Mouse (Mus musculus): ENCODE data around the gene Stra6. TPM values are rescaled to one million over a fixed set of nuclear protein-coding genes. Genes with fewer than 3 reads are reported as not detected.

Stra6 gene
- polyA plus RNA-seq, 1 experiment from 2014 or later: 4.3 TPM

DNA sequence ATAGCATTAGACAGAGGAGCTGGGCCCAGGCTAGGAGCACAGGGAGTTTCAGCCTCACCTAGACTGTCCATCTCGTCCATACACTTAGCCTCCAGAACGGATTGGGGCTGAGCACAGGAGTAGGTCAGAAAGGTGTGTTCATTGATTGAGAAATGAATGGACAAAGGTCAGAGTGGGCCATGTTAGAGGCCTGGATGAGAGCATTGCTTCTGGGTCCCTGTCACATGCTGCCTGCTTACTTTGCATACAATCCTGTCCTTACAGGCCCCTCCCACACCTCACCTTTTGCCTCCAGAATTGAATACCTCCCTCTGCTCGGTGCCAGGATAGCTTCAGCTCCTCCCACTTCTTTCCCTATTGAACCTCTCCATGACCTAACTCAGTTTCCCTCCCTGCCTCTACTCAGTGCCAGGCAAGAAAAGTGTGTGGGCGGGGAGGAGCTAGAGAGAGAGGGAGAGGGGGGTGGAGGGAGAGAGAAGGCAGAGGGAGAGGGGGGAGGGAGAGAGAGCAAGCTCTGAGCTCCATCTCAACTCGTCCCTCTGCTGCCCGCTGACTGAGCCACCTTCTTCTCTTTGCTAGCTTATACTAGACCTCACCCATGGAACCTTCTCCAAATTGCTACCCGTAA lies 52.5 kb downstream of the Stra6 start:
- no peak overlapping the region for H3K27ac ChIP-seq (ENCODE audit: low read length)
- WGBS: 39% methylated on average over 7 of the region's 7 CpGs
- H3K9me3 ChIP-seq (ENCODE audit: control insufficient read depth, low read depth, low read length): no peaks in the 10 kb centered on the region
- no peaks in the 10 kb centered on the region for H3K27me3 ChIP-seq (ENCODE audit: control insufficient read depth, insufficient read depth, low read length)
- ATAC-seq (ENCODE audit: insufficient number of reproducible peaks, insufficient read depth, low FRiP score, low read depth): no peak
- H3K9ac ChIP-seq (replicated peaks; ENCODE audit: low read depth, low read length): no peak overlapping the region
- H3K4me1 ChIP-seq (ENCODE audit: control insufficient read depth, insufficient read depth, low read length): peaks cover 39% of the 10 kb centered on the region
- H3K36me3 ChIP-seq (ENCODE audit: control insufficient read depth, insufficient read depth, low read length): no peaks in the 10 kb centered on the region
- H3K4me2 ChIP-seq (replicated peaks; ENCODE audit: low read depth, low read length): no peak overlapping the region
- no peak overlapping the region for H3K4me3 ChIP-seq (ENCODE audit: low read depth, low read length)

DNA sequence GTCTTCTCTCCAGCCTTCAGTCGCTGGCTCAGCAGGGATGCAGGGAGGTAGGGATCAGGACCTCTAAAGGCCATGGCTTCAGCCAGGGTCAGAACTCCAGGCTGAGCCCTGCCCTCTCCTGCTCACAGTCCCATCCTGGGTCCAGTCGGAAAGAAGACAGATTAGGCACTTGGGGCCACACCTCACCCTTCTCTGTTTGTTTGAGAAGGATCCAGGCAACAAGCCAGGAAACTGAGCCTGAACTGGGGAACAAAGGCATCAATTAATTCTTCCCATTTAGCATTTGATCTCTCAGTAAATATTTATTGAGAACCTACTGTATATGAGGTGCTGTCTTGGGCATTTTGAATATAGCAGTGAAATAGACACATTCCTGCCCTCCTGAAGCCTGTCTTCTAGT lies 55.1 kb downstream of the Stra6 start, which contains the start of gene Ccdc33:
Ccdc33 (minus strand) TSS at position 153 of the 400 bp plus-strand sequence.
- no peaks in the 10 kb centered on the region for H3K9me3 ChIP-seq (ENCODE audit: control insufficient read depth, low read depth, low read length)
- H3K4me1 ChIP-seq (ENCODE audit: control insufficient read depth, insufficient read depth, low read length): peaks cover 17% of the 10 kb centered on the region
- no peaks in the 10 kb centered on the region for H3K27me3 ChIP-seq (ENCODE audit: control insufficient read depth, insufficient read depth, low read length)
- H3K27ac ChIP-seq (ENCODE audit: low read length): no peak within 1 kb of the TSS
- H3K4me2 ChIP-seq (replicated peaks; ENCODE audit: low read depth, low read length): no peak within 1 kb of the TSS
- H3K36me3 ChIP-seq (ENCODE audit: control insufficient read depth, insufficient read depth, low read length): no peaks in the 10 kb centered on the region
- no peak for ATAC-seq (ENCODE audit: insufficient number of reproducible peaks, insufficient read depth, low FRiP score, low read depth)
- no peak within 1 kb of the TSS for H3K9ac ChIP-seq (replicated peaks; ENCODE audit: low read depth, low read length)
- no peak within 1 kb of the TSS for H3K4me3 ChIP-seq (ENCODE audit: low read depth, low read length)
- 22% methylated on average over 2 of the region's 2 CpGs for WGBS

GRCm38 (mm10) chr9:58125085-58125484 lies 61.5 kb downstream of the Stra6 start:
- ATAC-seq (ENCODE audit: insufficient number of reproducible peaks, insufficient read depth, low FRiP score, low read depth): no peak
- Histone ChIP-seq H3K4me2 (replicated peaks; ENCODE audit: low read depth, low read length) (no peak overlapping the region), H3K4me1 (ENCODE audit: control insufficient read depth, insufficient read depth, low read length) (peaks cover 27% of the 10 kb centered on the region), H3K9ac (replicated peaks; ENCODE audit: low read depth, low read length) (no peak overlapping the region), H3K36me3 (ENCODE audit: control insufficient read depth, insufficient read depth, low read length) (no peaks in the 10 kb centered on the region), H3K27me3 (ENCODE audit: control insufficient read depth, insufficient read depth, low read length) (no peaks in the 10 kb centered on the region), H3K9me3 (ENCODE audit: control insufficient read depth, low read depth, low read length) (no peaks in the 10 kb centered on the region), H3K27ac (ENCODE audit: low read length) (no peak overlapping the region), H3K4me3 (ENCODE audit: low read depth, low read length) (no peak overlapping the region)
- 38% methylated on average over 3 of the region's 3 CpGs for WGBS

DNA sequence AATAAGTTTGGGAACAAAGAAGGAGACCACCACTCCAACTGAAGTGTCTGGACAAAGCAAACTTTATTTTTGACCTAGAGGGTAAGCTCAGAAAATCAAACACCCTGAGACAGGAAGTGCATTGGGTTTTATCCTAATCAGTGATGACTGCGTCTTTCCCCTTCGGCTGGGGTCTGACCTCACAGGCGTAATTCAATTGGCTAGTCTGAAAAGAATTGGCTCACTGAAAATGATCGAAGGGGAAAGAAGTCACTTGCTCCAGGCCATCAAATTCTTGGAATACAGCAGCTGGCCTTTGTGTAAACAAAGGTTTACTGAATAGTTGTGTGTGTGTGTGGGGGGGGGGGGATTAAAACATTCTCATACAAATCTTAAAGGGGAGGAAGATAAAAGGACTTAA lies 62.2 kb downstream of the Stra6 start:
- Histone ChIP-seq H3K36me3 (ENCODE audit: control insufficient read depth, insufficient read depth, low read length) (no peaks in the 10 kb centered on the region), H3K4me1 (ENCODE audit: control insufficient read depth, insufficient read depth, low read length) (peaks cover 27% of the 10 kb centered on the region), H3K4me2 (replicated peaks; ENCODE audit: low read depth, low read length) (no peak overlapping the region), H3K9ac (replicated peaks; ENCODE audit: low read depth, low read length) (no peak overlapping the region), H3K27ac (ENCODE audit: low read length) (no peak overlapping the region), H3K9me3 (ENCODE audit: control insufficient read depth, low read depth, low read length) (no peaks in the 10 kb centered on the region), H3K27me3 (ENCODE audit: control insufficient read depth, insufficient read depth, low read length) (no peaks in the 10 kb centered on the region), H3K4me3 (ENCODE audit: low read depth, low read length) (no peak overlapping the region)
- ATAC-seq (ENCODE audit: insufficient number of reproducible peaks, insufficient read depth, low FRiP score, low read depth): no peak
- 24% methylated on average over 4 of the region's 4 CpGs for WGBS

- Histone ChIP-seq H3K27me3 (ENCODE audit: control insufficient read depth, insufficient read depth, low read length) (no peaks in the 10 kb centered on the region), H3K27ac (ENCODE audit: low read length) (peak overlapping the region; percentile 53), H3K4me2 (replicated peaks; ENCODE audit: low read depth, low read length) (peak overlapping the region; percentile 33), H3K4me1 (ENCODE audit: control insufficient read depth, insufficient read depth, low read length) (peaks cover 44% of the 10 kb centered on the region), H3K9ac (replicated peaks; ENCODE audit: low read depth, low read length) (peak overlapping the region; percentile 10; the same call in 1 of the 2 replicates), H3K36me3 (ENCODE audit: control insufficient read depth, insufficient read depth, low read length) (no peaks in the 10 kb centered on the region), H3K9me3 (ENCODE audit: control insufficient read depth, low read depth, low read length) (no peaks in the 10 kb centered on the region), H3K4me3 (ENCODE audit: low read depth, low read length) (no peak overlapping the region)
- peak; percentile 21; the same call in 1 of the 2 replicates for ATAC-seq (ENCODE audit: insufficient number of reproducible peaks, insufficient read depth, low FRiP score, low read depth)
- 3% methylated on average over 13 of the region's 13 CpGs for WGBS
These were observed 65.4 kb downstream of the Stra6 start for GRCm38 (mm10) chr9:58128926-58129413.

DNA sequence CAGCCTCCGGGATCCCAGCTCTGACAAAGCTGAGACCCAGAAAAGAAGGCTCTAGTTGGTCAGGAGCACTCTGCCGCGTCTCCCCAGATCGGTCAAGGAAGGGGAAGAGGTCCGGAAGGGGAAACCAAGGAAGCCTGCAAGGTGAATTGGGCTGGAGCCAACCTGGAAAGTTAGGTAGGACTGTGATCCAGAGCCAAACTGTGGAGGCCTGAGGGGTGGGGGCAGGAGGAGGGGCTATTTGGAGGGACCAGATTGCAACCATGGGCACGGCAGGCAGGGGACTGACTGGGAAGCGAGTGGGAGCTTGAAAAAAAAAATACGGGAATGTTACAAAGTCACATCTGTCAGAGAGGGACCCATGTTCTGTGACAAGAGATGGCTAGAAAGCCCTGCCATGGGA lies 65.9 kb downstream of the Stra6 start:
- Histone ChIP-seq H3K4me2 (replicated peaks; ENCODE audit: low read depth, low read length) (peak overlapping the region; percentile 33), H3K9me3 (ENCODE audit: control insufficient read depth, low read depth, low read length) (no peaks in the 10 kb centered on the region), H3K9ac (replicated peaks; ENCODE audit: low read depth, low read length) (peak overlapping the region; percentile 10; the same call in 1 of the 2 replicates), H3K4me1 (ENCODE audit: control insufficient read depth, insufficient read depth, low read length) (peaks cover 49% of the 10 kb centered on the region), H3K4me3 (ENCODE audit: low read depth, low read length) (no peak overlapping the region), H3K27ac (ENCODE audit: low read length) (peak overlapping the region; percentile 53; the same call in 1 of the 2 replicates), H3K27me3 (ENCODE audit: control insufficient read depth, insufficient read depth, low read length) (no peaks in the 10 kb centered on the region), H3K36me3 (ENCODE audit: control insufficient read depth, insufficient read depth, low read length) (no peaks in the 10 kb centered on the region)
- no peak for ATAC-seq (ENCODE audit: insufficient number of reproducible peaks, insufficient read depth, low FRiP score, low read depth)
- WGBS: 19% methylated on average over 8 of the region's 8 CpGs

GRCm38 (mm10) chr9:58130909-58131308 lies 67.3 kb downstream of the Stra6 start:
- Histone ChIP-seq H3K27me3 (ENCODE audit: control insufficient read depth, insufficient read depth, low read length) (no peaks in the 10 kb centered on the region), H3K9ac (replicated peaks; ENCODE audit: low read depth, low read length) (no peak overlapping the region), H3K9me3 (ENCODE audit: control insufficient read depth, low read depth, low read length) (no peaks in the 10 kb centered on the region), H3K4me3 (ENCODE audit: low read depth, low read length) (no peak overlapping the region), H3K36me3 (ENCODE audit: control insufficient read depth, insufficient read depth, low read length) (no peaks in the 10 kb centered on the region), H3K27ac (ENCODE audit: low read length) (no peak overlapping the region), H3K4me1 (ENCODE audit: control insufficient read depth, insufficient read depth, low read length) (peaks cover 49% of the 10 kb centered on the region), H3K4me2 (replicated peaks; ENCODE audit: low read depth, low read length) (no peak overlapping the region)
- ATAC-seq (ENCODE audit: insufficient number of reproducible peaks, insufficient read depth, low FRiP score, low read depth): no peak
- WGBS: 41% methylated on average over 3 of the region's 3 CpGs

GRCm38 (mm10) chr9:58131735-58132134 lies 68.1 kb downstream of the Stra6 start:
- Histone ChIP-seq H3K9me3 (ENCODE audit: control insufficient read depth, low read depth, low read length) (no peaks in the 10 kb centered on the region), H3K4me2 (replicated peaks; ENCODE audit: low read depth, low read length) (no peak overlapping the region), H3K4me3 (ENCODE audit: low read depth, low read length) (no peak overlapping the region), H3K27ac (ENCODE audit: low read length) (no peak overlapping the region), H3K27me3 (ENCODE audit: control insufficient read depth, insufficient read depth, low read length) (no peaks in the 10 kb centered on the region), H3K9ac (replicated peaks; ENCODE audit: low read depth, low read length) (no peak overlapping the region), H3K4me1 (ENCODE audit: control insufficient read depth, insufficient read depth, low read length) (peaks cover 53% of the 10 kb centered on the region), H3K36me3 (ENCODE audit: control insufficient read depth, insufficient read depth, low read length) (no peaks in the 10 kb centered on the region)
- ATAC-seq (ENCODE audit: insufficient number of reproducible peaks, insufficient read depth, low FRiP score, low read depth): no peak
- 67% methylated on average over 7 of the region's 7 CpGs for WGBS
